Mouse (Mus musculus) gastrocnemius, adult 2 months (tissue): Measurements from ENCODE around the gene Ccr8. TPM values are rescaled to one million over a fixed set of nuclear protein-coding genes. Genes with fewer than 3 reads are reported as not detected.

ENCODE experiments used
- DNase-seq: peaks from one replicate; pipeline ENCODE4 v3.0.0; 2022
- H3K27ac ChIP-seq: fragments of 200-600 bp; 2 replicates; pipeline ENCODE4 v1.8.1; 2022; ENCODE audit warnings: mild to moderate bottlenecking
- H3K4me3 ChIP-seq: fragments of 200-600 bp; 2 replicates; pipeline ENCODE4 v1.8.1; 2022; ENCODE audit warnings: mild to moderate bottlenecking, moderate library complexity
- CTCF ChIP-seq: fragments of 200-600 bp; IDR thresholded peaks from 2 replicates; pipeline ENCODE4 v1.8.1; 2022; ENCODE audit warnings: antibody characterized with exemption, mild to moderate bottlenecking, moderate library complexity
- intact Hi-C: fragments of 180-260 bp; cut with DNase I; formaldehyde crosslinking; loops from one replicate; pipeline ENCODE4 v1.15.1; 2025
- total RNA-seq, 2 experiments: library from RNA; stranded (reverse); gene quantifications; 2 replicates each; pipeline ENCODE4 v1.2.3; 2021

Ccr8 gene
- total RNA-seq, 2 experiments from 2014 or later, result not detected

- Histone ChIP-seq H3K4me3 (peak overlapping the region; percentile 97), H3K27ac (peak overlapping the region; percentile 95)
- intact Hi-C loops, result loop anchor here (1.0 kb wide), 1 partner anchor 17 kb away; the partner anchor contains the start of gene Slc25a38
- no peak for DNase-seq
- no peak for TF ChIP-seq CTCF
These were observed 35.0 kb downstream of the Ccr8 start for GRCm38 (mm10) chr9:120126868-120127267.

- no peak for TF ChIP-seq CTCF
- intact Hi-C loops, result loop anchor here (1.0 kb wide), 1 partner anchor 17 kb away; the partner anchor contains the start of gene Slc25a38
- peak within 1 kb of the TSS; percentile 97 for H3K4me3 ChIP-seq
- peak within 1 kb of the TSS; percentile 95 for H3K27ac ChIP-seq
- DNase-seq, result peak; percentile 98
These were observed 35.8 kb downstream of the Ccr8 start, which contains the start of gene Rpsa for GRCm38 (mm10) chr9:120127538-120128251. TSS of gene Rpsa (plus strand) at chr9:120127689.

- H3K4me3 ChIP-seq, result peak overlapping the region; percentile 97
- no peak for TF ChIP-seq CTCF
- no peak overlapping the region for H3K27ac ChIP-seq
- intact Hi-C loops, result no loop called here
- no peak for DNase-seq
These were observed 37.4 kb downstream of the Ccr8 start for GRCm38 (mm10) chr9:120129276-120129675.

GRCm38 (mm10) chr9:120131784-120132288, 39.9 kb downstream of the Ccr8 start:
- Histone ChIP-seq H3K4me3 (no peak overlapping the region), H3K27ac (no peak overlapping the region)
- no peak for DNase-seq
- no peak for TF ChIP-seq CTCF
- intact Hi-C loops, result loop anchor here (5.0 kb wide), 1 partner anchor 370 kb away; no protein-coding TSS in a partner anchor

- DNase-seq, result no peak
- intact Hi-C loops, result loop anchor here (5.0 kb wide), 1 partner anchor 369 kb away; no protein-coding TSS in a partner anchor
- Histone ChIP-seq H3K4me3 (no peak overlapping the region), H3K27ac (no peak overlapping the region)
- no peak for TF ChIP-seq CTCF
These were observed 41.3 kb downstream of the Ccr8 start for GRCm38 (mm10) chr9:120132980-120133754.

GRCm38 (mm10) chr9:120133755-120134475, 42.0 kb downstream of the Ccr8 start:
- no peak for TF ChIP-seq CTCF
- Histone ChIP-seq H3K27ac (no peak overlapping the region), H3K4me3 (no peak overlapping the region)
- intact Hi-C loops, result loop anchor here (5.0 kb wide), 1 partner anchor 368 kb away; no protein-coding TSS in a partner anchor
- no peak for DNase-seq

- Histone ChIP-seq H3K4me3 (no peak overlapping the region), H3K27ac (no peak overlapping the region)
- DNase-seq, result no peak
- TF ChIP-seq CTCF, result no peak
- intact Hi-C loops, result loop anchor here (5.0 kb wide), 2 partner anchors 243 to 368 kb away; no protein-coding TSS in a partner anchor
These were observed 42.7 kb downstream of the Ccr8 start for GRCm38 (mm10) chr9:120134529-120135160.

GRCm38 (mm10) chr9:120135454-120135853, 43.5 kb downstream of the Ccr8 start:
- no peak for DNase-seq
- intact Hi-C loops, result loop anchor here (5.0 kb wide), 1 partner anchor 242 kb away; no protein-coding TSS in a partner anchor
- Histone ChIP-seq H3K27ac (no peak overlapping the region), H3K4me3 (no peak overlapping the region)
- no peak for TF ChIP-seq CTCF

- intact Hi-C loops, result loop anchor here (2.0 kb wide), 1 partner anchor 30 kb away; no protein-coding TSS in a partner anchor
These were observed 48.7 kb downstream of the Ccr8 start for GRCm38 (mm10) chr9:120140652-120141051.

GRCm38 (mm10) chr9:120144474-120144873, 52.6 kb downstream of the Ccr8 start:
- no peak overlapping the region for H3K4me3 ChIP-seq
- no peak for DNase-seq
- intact Hi-C loops, result no loop called here
- no peak overlapping the region for H3K27ac ChIP-seq
- no peak for TF ChIP-seq CTCF

More at GRCm38 (mm10) chr9:120140652-120141051, 48.7 kb downstream of the Ccr8 start:
- peak; percentile 88 for TF ChIP-seq CTCF
- DNase-seq, result peak; percentile 74
- no peak overlapping the region for H3K4me3 ChIP-seq
- H3K27ac ChIP-seq, result no peak overlapping the region

Other genes starting within 250 kb of the Ccr8 start
- 10 to 100 TPM; 14.3 to 15.9 TPM for gene Wdr48, start 197.2 kb upstream of the Ccr8 start, total RNA-seq
- gene Gorasp1, start 154.5 kb upstream of the Ccr8 start, total RNA-seq, result 10 to 100 TPM; 20.5 to 21.4 TPM
- not detected for gene Ttc21a, start 154.5 kb upstream of the Ccr8 start, total RNA-seq
- 10 to 100 TPM in 1 of 2 experiments, 1 to 10 TPM in 1; 5.9 to 12.0 TPM for gene Csrnp1, start 107.5 kb upstream of the Ccr8 start, total RNA-seq
- gene Xirp1, start 68.5 kb upstream of the Ccr8 start, total RNA-seq, result 100 to 1,000 TPM in 1 of 2 experiments, 10 to 100 TPM in 1; 70.1 to 116 TPM
- under 1 TPM; 0.15 to 0.20 TPM for gene Cx3cr1, start 22.2 kb upstream of the Ccr8 start, total RNA-seq
- gene Slc25a38, start 18.3 kb downstream of the Ccr8 start, total RNA-seq, result 10 to 100 TPM; 10.4 to 12.1 TPM
- 100 to 1,000 TPM; 395 to 503 TPM for gene Rpsa, start 35.6 kb downstream of the Ccr8 start, total RNA-seq
- gene Mobp, start 57.6 kb downstream of the Ccr8 start, total RNA-seq, result not detected
- gene Myrip, start 209.4 kb downstream of the Ccr8 start, total RNA-seq, result 1 to 10 TPM in 1 of 2 experiments, under 1 TPM in 1; 0.98 to 1.2 TPM